Mouse (Mus musculus) layer of hippocampus, adult 9-11 months (tissue): ENCODE results near the gene Ptprn2.
A peak's percentile ranks its signal among the peaks of the same experiment; 100 is the strongest.

Experiments used
- DNase-seq: peaks from one replicate; pipeline ENCODE4 v3.0.0; 2022

Ptprn2 gene

DNA sequence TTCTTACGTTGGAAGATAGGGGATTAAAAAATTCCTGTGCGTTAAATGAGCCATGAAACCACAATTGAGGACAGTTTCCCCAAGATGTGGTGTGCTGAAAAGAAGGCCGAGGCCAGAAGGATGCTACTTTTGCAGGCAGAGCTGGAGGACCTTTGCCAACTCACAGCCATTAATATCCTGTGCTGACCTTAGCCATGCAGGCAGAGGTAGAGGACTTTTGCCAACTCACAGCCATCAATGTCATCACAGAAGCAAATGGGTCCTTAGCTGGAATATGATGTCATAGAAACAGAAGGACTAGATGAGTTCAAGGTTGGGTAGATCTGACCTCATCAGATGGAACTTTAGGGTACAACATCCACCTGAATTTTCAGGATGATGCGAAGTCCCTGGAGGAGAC, 43.3 kb downstream of the Ptprn2 start:
- no peak for DNase-seq

DNA sequence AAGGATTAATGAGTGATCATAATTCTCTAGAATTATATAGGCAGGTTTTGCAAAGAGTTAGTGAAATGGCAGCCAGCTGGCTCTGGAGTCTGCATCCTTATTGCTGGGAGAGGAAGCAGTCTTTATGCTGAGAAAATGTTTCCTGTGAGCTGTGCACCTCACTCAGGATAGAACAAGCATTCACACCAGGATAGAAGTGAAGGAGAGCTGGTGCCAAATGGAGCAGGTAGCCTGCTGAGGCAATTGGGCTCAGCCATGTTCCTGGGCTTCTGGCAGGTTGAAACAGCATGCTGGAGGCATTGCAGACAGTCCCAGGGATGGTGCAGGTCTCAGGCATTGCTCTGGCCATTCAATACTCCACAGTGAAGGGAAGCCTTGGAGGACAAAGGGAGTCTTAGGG, 47.8 kb downstream of the Ptprn2 start:
- DNase-seq, result no peak

DNA sequence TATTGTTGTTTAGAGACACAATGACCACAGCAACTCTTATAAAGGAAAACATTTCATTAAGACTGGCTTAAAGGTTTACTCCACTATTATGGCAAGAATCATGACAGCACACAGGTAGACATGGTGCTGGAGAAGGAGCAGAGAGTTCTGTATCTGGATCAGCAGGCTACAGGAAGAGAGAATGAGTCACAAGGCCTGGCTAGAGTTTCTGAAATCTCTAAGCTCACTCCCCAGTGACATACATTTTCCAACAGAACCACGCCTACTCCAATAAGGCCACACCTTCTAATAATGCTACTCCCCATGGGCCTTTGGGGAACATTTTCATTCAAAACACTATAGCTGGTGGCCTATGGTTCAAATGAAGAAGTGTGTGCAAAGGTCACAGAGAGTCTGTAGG, 53.8 kb downstream of the Ptprn2 start:
- DNase-seq, result no peak

DNA sequence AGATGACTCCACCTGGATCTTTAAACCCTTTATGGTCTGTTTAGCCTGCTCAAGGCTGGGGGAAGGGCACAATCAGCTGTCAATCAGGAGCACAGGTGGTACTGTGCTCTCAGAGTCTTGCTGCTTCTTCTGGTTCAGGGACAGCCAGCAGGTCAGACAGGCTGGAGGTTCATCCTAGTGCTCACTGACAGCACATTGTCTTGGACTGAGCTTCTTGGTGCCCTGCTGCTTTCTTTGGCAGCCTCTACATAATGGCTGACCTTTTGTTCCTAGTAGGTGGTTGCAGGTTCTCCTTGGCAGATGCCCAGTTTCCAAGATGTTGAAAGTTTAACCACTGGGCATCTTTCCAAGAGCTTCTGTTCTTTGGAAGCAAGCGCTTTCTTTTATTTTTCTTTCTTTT, 55.1 kb downstream of the Ptprn2 start:
- no peak for DNase-seq

DNA sequence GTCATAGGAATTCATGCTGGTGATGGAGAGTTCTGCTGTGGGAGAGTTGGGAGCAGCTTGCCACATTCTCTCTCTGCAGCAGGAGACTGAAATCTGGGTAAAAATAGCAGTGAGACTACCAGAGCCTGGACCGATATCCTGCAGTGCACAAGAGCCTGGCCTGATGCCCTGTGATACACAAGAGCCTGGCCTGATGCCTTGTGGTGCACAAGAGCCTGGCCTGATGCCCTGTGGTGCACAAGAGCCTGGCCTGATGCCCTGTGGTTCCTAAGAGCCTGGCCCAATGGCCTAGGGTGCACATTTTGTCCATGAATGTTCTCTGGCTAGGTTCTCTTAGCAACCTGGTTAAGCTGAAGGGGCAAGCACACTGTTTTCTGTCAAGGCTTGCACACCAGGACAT, 64.5 kb downstream of the Ptprn2 start:
- DNase-seq, result peak; percentile 48

DNA sequence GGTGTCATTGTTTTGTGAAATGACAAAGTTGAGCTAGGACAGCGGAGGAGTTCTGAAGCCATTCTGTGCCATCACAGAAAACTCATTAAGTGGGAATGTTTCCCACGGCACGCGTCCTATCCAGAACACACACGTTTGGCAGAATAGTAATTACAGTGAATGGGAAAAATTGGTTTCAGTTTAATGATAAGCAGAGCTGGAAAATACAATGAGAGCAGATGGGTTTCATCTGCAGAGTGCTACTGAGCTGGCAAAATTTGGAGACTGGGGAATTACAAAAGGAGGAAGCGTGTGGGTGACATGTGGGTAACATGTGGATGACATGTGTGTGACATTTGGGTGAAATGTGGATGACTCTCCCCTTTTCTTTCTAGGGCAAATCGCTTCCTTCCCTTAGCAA, 66.0 kb downstream of the Ptprn2 start:
- DNase-seq, result peak; percentile 39

DNA sequence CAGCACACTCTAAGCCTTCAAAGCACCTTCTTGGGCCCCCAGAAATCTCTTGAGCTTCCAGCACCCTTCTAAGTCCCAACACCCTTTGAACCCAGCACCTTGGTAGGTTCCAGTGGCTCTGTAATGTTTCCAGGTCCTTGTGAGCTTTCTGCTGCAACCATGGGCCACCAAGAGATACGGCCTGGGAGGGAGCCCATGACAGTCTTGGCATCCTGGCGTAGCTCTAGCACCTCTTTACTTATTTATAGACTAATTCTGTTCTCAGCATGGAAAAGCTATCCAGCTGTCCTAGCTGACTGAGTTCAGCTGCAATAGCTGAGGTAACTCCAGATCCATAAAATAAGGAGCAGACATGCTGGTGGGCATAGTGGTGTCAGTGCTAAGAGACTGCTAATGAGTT, 66.8 kb downstream of the Ptprn2 start:
- DNase-seq, result no peak

DNA sequence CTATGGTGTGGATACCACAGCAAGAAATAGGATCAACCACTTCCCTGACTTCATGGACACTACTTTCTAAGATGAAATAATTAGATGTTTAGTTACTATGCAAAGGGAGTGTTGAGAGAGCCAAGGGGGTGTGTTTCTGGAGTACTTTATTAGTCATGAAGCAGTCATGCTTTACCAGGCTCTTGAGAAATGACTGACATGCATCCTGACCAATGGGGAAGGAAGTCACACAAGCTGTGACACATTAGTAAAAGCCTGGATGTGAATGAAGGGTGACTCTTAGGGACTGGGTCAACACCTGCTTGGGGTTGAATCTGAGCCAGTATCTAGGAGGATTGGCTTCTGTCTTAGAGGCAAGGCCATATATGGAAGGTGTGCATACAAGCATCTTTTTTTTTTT, 67.8 kb downstream of the Ptprn2 start:
- DNase-seq, result no peak

DNA sequence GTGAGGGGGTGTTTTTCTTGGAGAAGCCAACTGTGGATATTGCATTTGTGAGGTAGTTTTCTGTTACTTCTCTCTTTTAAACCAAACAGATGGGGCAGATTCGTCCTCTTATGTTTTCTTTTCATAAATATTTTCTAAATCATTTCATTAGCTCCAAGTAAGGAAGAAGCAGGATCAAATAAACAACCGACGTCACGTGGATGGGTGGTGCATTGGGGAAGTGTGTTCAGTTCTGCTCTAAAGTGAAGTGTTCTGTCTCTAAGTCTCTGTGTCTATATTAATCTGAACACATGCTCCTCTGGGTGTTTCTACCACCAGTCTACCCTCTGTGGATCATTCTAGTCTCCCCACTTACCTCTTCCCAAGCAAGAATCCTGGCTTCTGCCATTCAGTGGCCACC, 70.4 kb downstream of the Ptprn2 start:
- DNase-seq, result no peak

DNA sequence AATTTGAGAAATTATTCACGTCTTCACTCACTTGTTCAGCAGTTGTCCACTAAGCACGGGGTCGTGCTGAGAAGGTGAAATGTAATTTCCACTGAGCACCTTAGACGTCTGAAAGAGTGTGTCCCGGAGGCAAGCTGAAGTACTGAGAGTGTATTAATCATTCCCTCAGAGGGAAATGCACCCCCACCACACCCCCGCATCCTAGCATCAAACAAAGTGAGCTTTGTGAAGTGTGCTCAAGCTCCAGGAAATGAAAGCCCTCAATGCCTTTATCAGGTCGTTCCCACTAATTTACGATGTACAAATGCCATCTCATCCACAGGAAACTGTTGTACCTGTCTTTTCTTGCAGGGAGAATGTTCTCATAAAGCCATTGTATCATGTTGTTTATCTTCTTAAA, 78.9 kb downstream of the Ptprn2 start:
- DNase-seq, result no peak

DNA sequence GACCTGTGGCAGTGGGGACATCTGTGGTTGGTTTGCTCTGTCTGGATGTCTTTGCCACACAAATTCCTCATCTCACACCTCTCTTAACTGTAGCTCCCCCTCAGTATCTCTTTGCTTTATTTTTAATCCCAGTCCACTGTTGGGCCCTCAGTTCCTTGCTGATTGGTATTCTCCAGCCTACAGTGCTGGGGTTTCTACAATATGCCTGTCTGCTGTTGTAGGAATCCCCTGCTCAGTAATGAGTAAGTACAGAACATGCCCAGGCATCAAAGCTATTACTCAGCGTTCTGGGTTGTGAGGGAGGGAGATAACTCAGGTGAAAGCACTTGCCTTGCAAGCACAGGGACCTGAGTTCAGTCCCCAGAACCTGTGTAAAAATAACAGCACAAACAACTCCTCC, 81.2 kb downstream of the Ptprn2 start:
- no peak for DNase-seq

DNA sequence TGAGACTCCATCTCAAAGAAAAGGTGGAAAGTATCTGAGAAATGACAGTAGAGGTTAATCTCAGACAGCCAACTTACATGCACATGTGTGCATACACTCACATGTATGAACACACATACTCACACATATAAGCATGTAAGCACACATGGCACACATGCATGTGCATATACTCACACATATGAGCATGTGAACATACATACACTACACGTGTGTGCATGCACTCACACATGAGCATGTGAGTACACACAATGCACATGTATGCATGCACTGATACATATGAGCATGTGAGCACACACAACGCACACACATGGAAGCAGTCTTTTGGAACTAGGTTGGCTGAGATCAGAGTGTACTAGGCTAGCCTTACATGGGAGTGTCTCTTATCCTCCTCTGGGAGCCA, 81.7 kb downstream of the Ptprn2 start:
- DNase-seq, result no peak

DNA sequence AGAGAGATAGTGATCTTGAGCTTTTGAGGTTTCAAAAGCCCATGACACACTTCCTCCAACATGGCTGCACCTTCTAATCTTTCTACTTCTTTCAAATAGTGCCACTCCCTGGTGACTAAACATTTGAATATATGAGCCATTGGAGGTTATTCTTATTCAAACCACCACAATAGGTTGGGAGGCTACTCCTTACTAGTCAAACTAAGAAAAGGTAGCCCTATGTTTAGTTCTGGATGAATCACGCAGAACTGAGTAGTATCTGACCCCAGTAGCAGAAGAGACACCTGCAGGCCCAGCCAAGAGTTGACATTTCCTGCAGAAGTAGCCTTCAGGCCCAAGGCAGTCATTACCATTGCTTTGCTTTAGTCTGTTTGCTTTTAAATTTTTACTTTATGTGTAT, 84.0 kb downstream of the Ptprn2 start:
- DNase-seq, result no peak

DNA sequence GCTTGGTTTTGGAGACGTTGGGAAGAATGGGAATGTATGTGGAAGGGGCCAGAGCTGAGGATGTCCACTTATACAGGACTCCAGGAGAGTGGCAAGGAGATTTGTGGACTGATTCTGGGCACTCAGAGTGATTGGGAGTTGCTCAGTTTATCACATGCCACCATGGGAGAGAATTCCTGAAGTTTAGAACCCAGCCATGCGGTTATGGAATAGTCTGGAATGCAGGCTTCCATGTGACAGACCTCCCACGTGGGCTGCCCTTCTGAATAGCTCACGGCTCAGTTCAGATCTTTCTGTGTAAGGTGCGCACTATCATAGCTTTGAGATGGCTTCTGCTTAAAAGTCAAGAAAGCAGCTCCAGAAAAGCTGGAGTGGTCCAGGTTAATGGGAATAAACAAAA, 88.6 kb downstream of the Ptprn2 start:
- no peak for DNase-seq

DNA sequence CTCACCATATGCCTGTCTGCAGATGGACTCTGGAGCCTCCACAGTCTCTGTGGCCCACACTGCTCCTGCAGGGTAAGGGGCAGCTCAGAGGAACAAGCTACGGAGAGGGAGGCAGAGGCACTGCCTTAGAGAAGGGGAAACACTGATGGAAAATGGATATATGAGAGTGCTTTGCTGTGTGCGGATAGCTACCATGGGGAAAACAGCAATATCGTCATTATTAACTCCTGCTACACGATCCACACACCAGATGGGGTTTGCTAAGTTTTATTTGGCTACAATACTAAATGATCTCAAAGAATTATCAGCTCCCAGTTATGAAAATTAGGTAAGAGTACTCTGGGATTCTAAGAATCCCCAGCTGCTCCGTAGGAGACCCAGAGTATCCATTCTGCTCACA, 89.2 kb downstream of the Ptprn2 start:
- DNase-seq, result peak; percentile 31

DNA sequence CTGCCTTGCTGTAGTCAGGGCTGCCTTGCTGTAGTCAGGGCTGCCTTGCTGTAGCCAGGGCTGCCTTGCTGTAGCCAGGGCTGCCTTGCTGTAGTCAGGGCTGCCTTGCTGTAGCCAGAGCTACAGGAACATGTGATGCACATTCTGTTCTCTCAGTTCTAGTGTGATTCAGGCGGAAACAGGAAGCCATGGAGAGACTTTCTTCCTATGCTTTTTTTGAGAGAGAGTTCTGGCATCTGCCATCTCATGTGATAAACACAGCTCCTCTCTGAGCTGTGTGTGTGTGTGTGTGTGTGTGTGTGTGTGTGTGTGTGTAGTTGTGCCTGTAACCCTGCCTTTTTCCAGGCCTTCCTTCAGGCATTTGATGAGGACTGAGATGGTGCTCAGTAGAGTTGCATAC, 92.4 kb downstream of the Ptprn2 start:
- peak; percentile 45 for DNase-seq

DNA sequence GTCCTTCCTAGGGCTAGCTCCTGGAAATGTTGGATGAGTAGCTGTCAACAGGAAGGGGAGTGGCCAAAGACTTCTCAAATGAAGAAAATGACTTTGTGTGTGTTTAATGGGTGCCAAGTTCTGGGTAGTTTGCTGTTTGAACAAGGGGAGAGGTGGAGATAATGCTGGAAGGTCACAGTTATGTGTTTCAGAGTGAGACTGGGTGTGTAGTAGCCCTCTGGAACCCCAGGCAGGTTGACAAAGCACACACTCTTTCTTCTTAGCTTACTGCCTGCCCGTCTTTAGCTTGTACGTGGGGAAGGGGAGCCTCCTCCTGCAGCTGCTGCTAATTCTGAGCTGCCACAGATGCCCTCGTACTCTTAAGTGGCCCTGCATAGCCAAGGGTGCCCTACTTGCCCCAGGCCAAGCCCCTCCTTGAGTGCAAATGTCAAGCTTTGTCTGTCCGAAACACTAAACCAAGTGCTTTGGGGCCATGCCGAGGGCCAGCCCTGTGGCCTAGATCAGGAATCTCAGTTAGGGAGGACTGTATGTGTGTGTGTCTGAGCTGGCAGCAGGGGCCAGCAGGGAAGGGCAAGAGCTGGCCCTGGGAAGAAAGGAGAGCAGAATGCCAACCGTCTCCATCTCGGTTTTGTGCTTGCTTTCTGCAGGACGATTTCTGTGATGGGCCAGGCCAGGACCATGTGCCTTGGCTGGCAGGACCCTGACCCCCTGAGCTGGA, 95.5 kb downstream of the Ptprn2 start:
- no peak for DNase-seq

DNA sequence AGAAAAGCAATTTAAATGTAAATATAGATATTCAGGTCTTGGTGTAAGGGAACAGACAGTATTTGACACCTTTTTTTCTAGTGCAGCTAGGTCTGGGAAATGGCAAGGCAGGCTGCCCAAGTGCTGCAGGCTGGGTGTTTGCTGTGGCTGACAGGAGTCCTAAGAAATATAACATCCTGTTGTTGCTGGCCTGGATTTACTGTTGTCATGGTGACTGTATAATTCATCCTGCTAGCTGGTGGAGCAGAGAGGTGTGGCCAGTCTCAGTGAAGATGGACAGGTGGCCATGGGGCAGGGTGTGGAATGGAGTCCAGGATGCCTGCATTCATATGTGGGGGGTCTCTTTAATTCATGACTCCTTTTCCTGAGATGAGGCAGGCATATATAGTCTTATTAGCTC, 96.3 kb downstream of the Ptprn2 start:
- DNase-seq, result no peak

DNA sequence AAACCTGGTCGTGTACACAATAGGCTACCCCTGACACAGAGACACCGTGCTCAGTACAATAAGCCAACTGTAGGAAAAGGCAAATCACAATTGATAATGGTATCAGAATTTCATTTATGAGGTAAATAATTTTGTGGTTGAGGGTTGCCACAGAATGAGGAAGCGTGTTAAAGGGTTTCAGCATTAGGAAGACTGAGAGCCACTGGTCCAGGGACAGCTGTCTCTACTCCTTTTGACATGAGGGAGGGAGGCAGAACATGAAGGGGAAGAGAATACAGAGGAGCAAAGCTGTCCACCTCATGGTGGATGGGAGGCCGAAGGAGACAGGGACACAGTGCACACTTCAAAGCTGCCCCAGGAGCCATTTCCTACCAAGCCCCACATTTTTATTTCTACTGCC, 97.3 kb downstream of the Ptprn2 start:
- no peak for DNase-seq

DNA sequence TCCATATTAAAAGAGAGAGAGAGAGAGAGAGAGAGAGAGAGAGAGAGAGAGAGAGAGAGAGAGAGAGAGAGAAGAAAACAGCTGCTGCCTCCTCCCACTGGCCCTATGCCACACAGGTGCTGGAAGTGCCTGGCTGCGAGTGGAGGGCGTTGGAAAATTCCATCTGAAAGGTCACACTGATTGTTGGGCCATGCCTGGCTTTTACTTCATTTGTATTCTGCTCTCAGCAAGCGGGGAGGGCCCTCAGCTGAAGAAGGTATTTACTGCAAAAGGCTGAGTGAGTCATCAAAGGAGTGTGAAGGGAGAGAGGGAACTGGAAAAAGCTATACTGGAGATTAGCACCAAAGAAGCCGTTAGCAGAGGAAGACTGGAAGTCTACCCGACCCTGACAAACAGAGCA, 99.5 kb downstream of the Ptprn2 start:
- DNase-seq, result peak; percentile 42

DNA sequence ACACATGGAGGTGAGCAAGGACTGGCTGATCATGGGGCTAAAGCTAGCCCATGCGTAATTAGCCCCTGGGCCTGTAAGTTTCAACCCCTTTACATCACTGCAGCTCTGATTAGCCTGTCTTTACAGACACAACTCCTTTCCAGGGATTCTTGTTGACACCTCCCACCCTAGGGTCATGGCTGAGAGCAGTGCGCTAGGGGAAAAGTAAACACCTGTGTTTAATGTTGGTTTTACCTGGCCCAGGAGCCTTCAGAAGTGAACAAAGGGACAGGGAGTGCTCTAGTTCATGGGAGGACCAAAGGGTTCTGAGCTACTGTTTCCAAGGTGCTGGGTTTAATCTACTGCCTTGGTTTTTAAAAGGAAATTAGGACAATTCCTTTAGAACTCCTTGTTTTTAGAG, 100.6 kb downstream of the Ptprn2 start:
- DNase-seq, result no peak

DNA sequence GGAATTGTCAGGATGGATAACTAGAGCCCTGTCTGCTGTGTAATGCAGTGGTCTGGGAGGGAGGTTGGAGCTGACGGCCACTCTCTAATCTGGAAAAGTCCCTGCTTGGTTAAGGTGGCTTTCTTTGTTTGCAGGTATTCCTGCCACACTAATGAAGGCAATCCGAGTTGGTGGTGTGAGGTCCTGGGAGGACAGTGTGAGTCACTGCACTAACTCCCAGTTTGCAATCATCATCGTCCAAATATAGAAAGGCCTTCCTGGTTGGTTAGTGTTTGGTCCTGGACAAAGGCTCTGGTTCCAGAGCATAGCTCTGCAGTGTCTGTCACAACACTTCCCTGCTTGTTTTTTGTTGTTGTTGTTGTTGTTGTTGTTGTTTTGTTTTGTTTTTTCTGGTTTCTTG, 102.0 kb downstream of the Ptprn2 start:
- DNase-seq, result no peak

DNA sequence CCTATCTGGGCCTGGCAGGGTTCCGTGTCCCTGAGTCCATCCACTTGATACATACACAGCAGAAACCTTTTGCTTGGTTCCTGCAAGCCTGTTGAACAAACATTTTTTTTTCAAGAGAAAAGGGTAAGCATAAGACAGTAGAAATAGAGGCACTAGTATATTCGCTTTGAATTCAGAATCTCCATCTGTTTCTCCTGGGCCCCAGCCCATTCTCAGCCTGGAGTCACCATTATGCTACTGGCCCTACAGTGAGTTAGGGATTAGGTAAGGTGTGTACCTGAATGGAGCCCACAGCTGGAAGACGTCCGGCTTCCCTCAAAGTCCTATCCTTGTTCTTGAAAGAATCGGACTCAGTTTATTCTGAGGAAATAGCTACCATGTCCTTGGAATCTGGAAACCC, 104.6 kb downstream of the Ptprn2 start:
- DNase-seq, result no peak

DNA sequence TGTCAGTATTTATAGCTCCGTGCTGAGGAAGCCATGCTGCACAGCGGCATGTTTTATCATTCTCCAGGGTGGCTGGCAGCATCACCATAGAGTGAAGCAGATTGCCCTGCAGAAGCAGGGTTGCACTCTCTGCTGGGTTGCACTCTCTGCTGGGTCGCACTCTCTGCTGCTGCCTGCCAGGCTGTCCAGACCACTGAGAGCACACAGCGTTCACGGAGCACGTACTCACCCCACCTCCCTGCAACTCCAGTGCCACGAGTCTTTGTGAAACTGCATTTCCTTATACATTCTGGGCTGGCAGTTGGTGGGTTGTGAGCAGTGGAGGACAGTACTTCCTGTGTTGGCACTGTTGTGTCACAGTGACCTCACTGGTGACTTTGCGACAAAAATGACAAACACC, 108.9 kb downstream of the Ptprn2 start:
- DNase-seq, result no peak

DNA sequence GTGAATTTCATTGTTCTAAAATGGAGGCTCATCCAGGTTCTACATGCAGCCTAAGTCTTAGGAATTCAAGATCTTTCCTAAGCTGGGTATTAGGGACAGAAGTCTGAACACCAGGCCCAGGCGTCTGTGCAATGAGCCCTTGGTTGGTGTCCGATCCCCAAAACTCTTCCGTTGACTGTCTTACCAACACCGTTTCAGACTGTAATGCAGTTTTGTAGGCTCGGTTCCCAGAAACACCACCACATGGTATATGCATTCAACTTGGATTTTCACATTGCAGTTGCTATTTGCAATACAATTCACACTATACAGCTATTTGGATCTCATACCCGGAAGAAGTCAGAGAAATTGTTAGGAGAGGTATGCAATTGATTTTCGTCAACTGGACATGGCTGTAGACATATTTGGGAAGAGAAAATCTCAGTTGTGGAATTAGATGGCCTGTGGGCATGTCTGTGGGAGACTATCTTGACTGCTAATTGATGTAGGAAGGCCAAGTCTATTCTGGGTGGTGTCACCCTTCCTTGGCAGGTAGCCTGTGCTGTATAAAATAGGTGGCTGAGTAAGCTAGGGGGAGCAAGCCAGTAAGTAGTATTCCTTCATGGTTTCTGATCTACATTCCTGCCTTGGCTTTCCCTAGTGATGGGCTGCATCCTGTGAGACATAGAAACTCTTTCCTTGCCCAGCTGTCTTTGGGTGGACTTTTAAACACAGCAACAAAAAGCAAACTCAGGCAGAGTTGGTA, 109.5 kb downstream of the Ptprn2 start:
- no peak for DNase-seq
